Mouse (Mus musculus) kidney, adult 9 months (tissue): Measurements from ENCODE around the gene Zfp507.

Experiments used
- DNase-seq: peaks from one replicate; pipeline ENCODE4 v3.0.0; 2022

The Zfp507 gene

GRCm38 (mm10) chr7:35774127-35774526, 28.7 kb downstream of the Zfp507 start:
- DNase-seq: no peak

DNA sequence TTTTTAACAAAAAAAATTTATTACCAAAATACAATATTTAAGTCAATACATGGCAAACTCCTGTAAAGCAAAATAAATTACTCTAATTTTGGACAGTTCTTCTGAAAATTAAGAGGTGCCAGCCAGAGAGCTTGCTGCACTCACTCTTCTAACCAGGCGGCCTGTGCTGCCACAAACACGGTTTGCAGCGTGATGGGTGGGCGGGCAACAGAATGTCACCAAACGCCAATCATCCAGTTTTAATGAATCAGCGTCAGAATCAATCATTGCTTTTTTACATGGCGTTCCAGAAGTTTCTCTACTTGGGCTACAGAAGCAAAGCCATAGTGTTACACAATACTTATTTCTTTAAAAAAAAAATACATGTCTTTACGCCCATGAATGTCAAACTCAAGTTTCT, 30.5 kb downstream of the Zfp507 start:
- no peak for DNase-seq

DNA sequence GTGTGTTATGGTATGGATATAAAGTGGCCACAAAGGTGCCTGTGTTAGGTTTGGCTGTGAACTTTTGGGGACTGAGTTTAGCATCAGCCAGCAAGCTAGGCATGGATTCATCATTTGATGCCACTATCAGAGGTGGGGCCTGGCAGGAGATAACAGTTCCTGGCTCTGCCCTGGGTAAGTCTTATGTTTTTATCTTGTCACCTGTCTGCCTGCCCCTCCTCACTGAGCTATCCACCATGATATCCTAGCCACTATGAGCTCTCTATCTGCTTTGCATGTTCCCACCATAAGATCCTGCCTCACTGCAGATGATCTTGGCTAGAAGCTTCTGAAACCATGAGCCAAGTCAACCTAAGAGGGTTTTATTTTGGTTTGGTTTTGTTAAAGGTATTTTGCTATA, 31.7 kb downstream of the Zfp507 start:
- no peak for DNase-seq

GRCm38 (mm10) chr7:35770122-35770521, 32.7 kb downstream of the Zfp507 start:
- no peak for DNase-seq

DNA sequence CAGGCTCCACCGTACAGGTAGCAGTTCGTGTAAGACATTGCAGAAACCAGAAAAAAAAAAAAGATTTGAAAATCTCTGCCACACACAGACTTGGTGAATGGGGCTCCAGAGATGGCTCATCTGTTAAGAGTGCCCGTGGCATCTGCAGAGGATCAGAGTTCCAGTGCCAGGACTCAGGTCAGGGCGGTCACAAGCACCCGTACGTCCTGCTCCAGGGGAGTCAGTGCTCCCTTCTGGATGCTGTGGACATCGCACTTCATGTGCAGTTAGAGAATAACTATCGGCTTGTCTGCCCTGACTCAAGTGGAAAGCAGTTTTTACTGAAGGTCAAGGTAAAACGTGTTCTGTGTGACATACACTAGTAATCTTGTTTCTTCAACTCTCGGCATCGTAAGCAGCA, 38.3 kb downstream of the Zfp507 start:
- DNase-seq: no peak

- no peak for DNase-seq
Observed at GRCm38 (mm10) chr7:35761801-35762200, 41.0 kb downstream of the Zfp507 start.

DNA sequence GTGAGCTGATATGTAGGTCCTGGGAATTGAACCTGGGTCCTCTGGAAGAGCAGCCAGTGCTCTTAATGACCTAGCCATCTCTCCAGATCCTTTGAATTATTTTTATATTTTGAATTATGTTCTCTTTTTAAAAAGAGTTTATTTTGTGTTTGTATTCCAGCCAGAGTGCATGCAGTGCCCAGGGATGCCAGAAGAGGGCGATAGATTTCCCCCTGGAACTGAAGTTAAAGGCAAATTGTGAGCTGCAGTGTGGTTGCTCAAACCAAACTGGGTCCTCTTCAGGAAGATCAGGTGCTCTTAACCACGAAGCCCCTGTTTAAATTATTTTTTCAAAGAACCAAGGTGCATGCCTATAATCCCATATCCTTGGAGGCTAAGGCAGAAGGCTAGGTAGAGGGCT, 43.2 kb downstream of the Zfp507 start:
- no peak for DNase-seq

GRCm38 (mm10) chr7:35756510-35757440, 46.0 kb downstream of the Zfp507 start:
- no peak for DNase-seq

DNA sequence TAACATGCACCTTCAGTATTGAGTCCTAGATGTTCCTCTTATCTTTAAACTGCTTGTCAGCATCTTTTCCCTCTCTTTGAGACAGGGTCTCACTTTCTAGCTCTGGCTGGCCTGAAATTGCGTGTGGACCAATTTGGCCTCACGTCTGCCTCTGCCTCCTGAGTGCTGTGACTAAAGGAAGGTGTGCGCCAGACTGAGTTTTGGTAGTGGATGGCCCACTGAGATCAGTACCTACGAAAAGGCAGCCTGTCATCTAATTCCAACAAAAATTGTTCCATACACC, 48.0 kb downstream of the Zfp507 start:
- DNase-seq: no peak

DNA sequence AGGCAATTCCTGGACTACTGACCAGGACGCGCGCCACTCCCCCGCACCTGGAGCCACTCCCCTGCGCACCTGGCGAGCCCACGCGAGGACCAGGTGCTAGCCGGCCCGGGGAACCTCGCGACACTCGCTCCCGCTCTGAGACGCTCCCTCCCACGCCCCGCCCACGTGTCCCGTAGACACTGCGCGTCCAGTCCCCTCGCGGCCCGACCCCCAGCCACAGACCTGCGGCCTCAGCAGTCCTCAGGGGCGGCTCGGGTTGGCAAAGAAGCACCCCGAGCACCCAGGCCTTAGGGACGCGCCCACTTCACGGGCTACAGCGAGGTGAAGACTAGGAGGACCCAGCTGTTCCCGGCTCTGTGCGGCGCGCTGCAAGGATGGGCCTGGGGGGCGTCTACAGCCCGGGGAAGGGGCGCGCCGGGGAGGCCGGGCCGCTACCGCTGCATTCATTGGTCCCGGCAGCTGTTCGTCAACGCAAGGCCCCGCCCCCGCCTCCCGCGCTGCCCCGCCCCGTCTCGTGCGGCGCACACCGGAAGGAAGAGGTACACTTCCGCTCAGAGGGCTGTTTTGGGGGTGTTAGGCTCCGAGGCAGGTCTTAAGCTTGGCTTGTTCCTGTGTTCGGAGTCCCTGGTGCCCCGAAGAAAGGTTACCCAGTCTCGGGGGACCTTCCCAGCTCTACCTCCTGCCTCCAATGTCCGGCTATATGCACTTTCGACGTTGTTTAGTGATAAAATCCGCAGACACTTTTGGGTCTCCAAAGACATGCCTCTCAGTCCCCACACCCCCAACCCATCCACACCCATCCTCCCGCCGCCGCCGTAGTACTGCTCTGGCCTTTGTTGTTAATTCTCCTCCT, 48.5 kb downstream of the Zfp507 start, which contains the start of gene Dpy19l3:
Dpy19l3 (minus strand) TSS at position 422 of the 853 bp plus-strand sequence.
- DNase-seq: peak; percentile 87

- DNase-seq: no peak
Observed at GRCm38 (mm10) chr7:35753319-35754032, 49.3 kb downstream of the Zfp507 start.

GRCm38 (mm10) chr7:35750873-35751272, 51.9 kb downstream of the Zfp507 start:
- DNase-seq: no peak

GRCm38 (mm10) chr7:35747397-35747964, 55.3 kb downstream of the Zfp507 start:
- no peak for DNase-seq

- peak; percentile 29 for DNase-seq
Observed at GRCm38 (mm10) chr7:35746686-35747396, 56.0 kb downstream of the Zfp507 start.

- DNase-seq: peak; percentile 12
Observed at GRCm38 (mm10) chr7:35745281-35745702, 57.5 kb downstream of the Zfp507 start.

- DNase-seq: no peak
Observed at GRCm38 (mm10) chr7:35744771-35745170, 58.0 kb downstream of the Zfp507 start.

DNA sequence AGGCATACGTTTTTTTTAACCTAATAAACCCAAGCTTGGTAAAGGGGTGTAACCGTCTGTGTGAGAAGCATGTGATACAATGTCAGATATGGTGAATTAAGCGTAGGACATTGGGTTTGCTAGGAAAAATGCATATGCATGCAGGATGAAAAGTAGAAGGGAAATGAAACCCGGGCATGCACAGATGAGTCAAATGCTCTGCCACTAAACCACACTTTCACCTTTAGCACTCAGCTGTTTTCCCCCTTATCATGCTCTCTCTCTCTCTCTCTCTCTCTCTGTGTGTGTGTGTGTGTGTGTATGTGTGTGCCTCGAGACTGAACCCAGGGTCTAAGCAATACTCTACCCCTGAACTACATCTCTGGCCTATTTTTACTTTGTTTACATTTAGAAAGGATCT, 60.5 kb downstream of the Zfp507 start:
- no peak for DNase-seq

- DNase-seq: no peak
Observed at GRCm38 (mm10) chr7:35741858-35742257, 60.9 kb downstream of the Zfp507 start.

DNA sequence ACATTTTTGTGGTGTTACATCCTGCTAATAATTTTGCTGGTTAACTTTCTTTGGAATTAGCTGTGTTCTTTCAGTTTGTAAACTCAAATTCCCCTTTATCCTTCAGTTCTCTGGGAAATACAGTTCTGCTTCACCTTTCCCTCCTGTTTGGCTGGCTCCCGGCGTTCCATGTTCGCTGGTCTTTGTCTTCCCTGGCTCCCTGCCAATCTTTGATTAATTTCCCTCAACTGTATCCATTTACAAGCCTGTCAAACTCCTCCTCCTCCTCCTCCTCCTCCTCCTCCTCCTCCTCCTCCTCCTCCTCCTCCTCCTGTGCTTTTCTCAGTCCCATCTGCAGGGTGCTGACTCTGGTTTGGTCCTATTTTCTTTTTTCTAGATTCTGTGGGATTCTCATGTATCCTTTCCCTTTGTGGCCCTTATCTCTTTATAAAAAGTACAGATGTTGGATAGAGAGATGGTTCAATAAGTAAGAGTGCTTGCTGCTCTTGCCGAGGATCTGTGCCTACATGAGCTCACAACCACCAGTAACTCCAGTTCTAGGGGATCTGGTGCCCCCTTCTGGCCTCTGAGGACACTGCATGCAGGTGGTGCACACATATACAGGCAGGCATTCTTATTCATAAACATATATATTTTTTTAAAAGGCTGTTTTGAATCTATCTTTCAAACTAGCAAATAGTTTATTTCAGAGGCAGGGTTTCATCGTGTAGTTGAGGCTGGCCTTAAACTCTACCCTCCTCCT, 62.1 kb downstream of the Zfp507 start:
- peak; percentile 74 for DNase-seq

GRCm38 (mm10) chr7:35738871-35739270, 63.9 kb downstream of the Zfp507 start:
- DNase-seq: peak; percentile 70

GRCm38 (mm10) chr7:35733313-35734050, 69.3 kb downstream of the Zfp507 start:
- no peak for DNase-seq
